15 mouse cellular contexts compared by ENCODE assay signal in genomic region chr8:104239418-104239861, GRCm38 (mm10). TPM values are rescaled to one million over a fixed set of nuclear protein-coding genes. Genes with fewer than 3 reads are reported as not detected.
A peak's percentile ranks its signal among the peaks of the same experiment; 100 is the strongest.
DNase-seq lines count a peak whose midpoint lies in the region; ATAC-seq lines count a peak whose summit lies in the region.
"Had no signal": no experiment of that assay in that cellular context is flagged by ENCODE, and none has a peak within 500 bp of the region (broad histone marks: within the 10 kb centered on the region; RNA-seq: fewer than 3 reads in every experiment).

No protein-coding gene starts in this region.

- no peak overlapping the region for H3K9ac ChIP-seq in liver, embryonic 13.5 days
- no peak overlapping the region for H3K9ac ChIP-seq in hindbrain, embryonic 11.5 days (ENCODE audit: low read depth, low read length)
- H3K9ac ChIP-seq in intestine, embryonic 15.5 days, result no peak overlapping the region
- H3K9ac ChIP-seq: embryonic facial prominence, embryonic 15.5 days; heart, embryonic 13.5 days; stomach, embryonic 15.5 days had no signal

- peaks cover 24% of the 10 kb centered on the region for H3K4me1 ChIP-seq in liver, embryonic 13.5 days (replicated peaks)
- H3K4me1 ChIP-seq in hindbrain, embryonic 11.5 days (replicated peaks; ENCODE audit: control insufficient read depth, insufficient read depth, low read length), result no peaks in the 10 kb centered on the region
- no peaks in the 10 kb centered on the region for H3K4me1 ChIP-seq in intestine, embryonic 15.5 days (replicated peaks)
- H3K4me1 ChIP-seq: embryonic facial prominence, embryonic 15.5 days; heart, embryonic 13.5 days; stomach, embryonic 15.5 days had no signal

- no peak overlapping the region for H3K4me3 ChIP-seq in liver, embryonic 13.5 days (replicated peaks)
- no peak overlapping the region for H3K4me3 ChIP-seq in hindbrain, embryonic 11.5 days (ENCODE audit: low read depth, low read length)
- H3K4me3 ChIP-seq in intestine, embryonic 15.5 days (replicated peaks), result no peak overlapping the region
- H3K4me3 ChIP-seq: embryonic facial prominence, embryonic 15.5 days; heart, embryonic 13.5 days; stomach, embryonic 15.5 days had no signal

- H3K27ac ChIP-seq in liver, embryonic 13.5 days, result peak overlapping the region; percentile 10; the same call in 1 of the 2 replicates
- H3K27ac ChIP-seq in hindbrain, embryonic 11.5 days (ENCODE audit: low read depth, low read length), result no peak overlapping the region
- no peak overlapping the region for H3K27ac ChIP-seq in intestine, embryonic 15.5 days
- H3K27ac ChIP-seq: embryonic facial prominence, embryonic 15.5 days; heart, embryonic 13.5 days; stomach, embryonic 15.5 days had no signal

- H3K4me2 ChIP-seq in liver, embryonic 13.5 days, result peak overlapping the region; percentile 13; the same call in 1 of the 2 replicates
- H3K4me2 ChIP-seq in hindbrain, embryonic 11.5 days (replicated peaks; ENCODE audit: low read depth, low read length), result no peak overlapping the region
- H3K4me2 ChIP-seq in intestine, embryonic 15.5 days (replicated peaks), result no peak overlapping the region
- H3K4me2 ChIP-seq: embryonic facial prominence, embryonic 15.5 days; heart, embryonic 13.5 days; stomach, embryonic 15.5 days had no signal

- peak; percentile 25 for DNase-seq in lung, postnatal 36 days
- no peak for DNase-seq in lung, postnatal 10 days
- peak; percentile 77 for DNase-seq in MEL-GATA-1-ER (ENCODE audit: extremely low read depth, low read depth)
- peak; percentile 29 for DNase-seq in liver, embryonic 13.5 days
- DNase-seq in spleen, postnatal 36 days (ENCODE audit: low spot score in 2 of 2), result peak; percentile 68 to 70
- no peak for DNase-seq in c-Kit-positive CD71-positive TER-119-positive erythroid progenitor cells, embryonic 14.5 days (ENCODE audit: low spot score)
- DNase-seq in hindbrain, embryonic 11.5 days (ENCODE audit: low spot score), result no peak
- DNase-seq: cerebellum, postnatal 10 days had no signal

- no peaks in the 10 kb centered on the region for H3K27me3 ChIP-seq in liver, embryonic 13.5 days
- H3K27me3 ChIP-seq in hindbrain, embryonic 11.5 days (ENCODE audit: control insufficient read depth, insufficient read depth, low read length), result no peaks in the 10 kb centered on the region
- H3K27me3 ChIP-seq in intestine, embryonic 15.5 days (replicated peaks), result no peaks in the 10 kb centered on the region
- H3K27me3 ChIP-seq: embryonic facial prominence, embryonic 15.5 days; heart, embryonic 13.5 days; stomach, embryonic 15.5 days had no signal

- H3K36me3 ChIP-seq in liver, embryonic 13.5 days, result peaks cover 36% of the 10 kb centered on the region
- peaks cover 2% of the 10 kb centered on the region; the same call in 1 of the 2 replicates for H3K36me3 ChIP-seq in hindbrain, embryonic 11.5 days (ENCODE audit: control insufficient read depth, insufficient read depth, low read length)
- peaks cover 30% of the 10 kb centered on the region; the same call in 1 of the 2 replicates for H3K36me3 ChIP-seq in intestine, embryonic 15.5 days

- WGBS in liver, embryonic 13.5 days (ENCODE audit: insufficient replicate concordance), result 24% methylated on average over 10 of the region's 10 CpGs
- WGBS in hindbrain, embryonic 11.5 days, result 86% methylated on average over 10 of the region's 10 CpGs
- 80% methylated on average over 10 of the region's 10 CpGs for WGBS in intestine, embryonic 15.5 days

- ATAC-seq in liver, embryonic 13.5 days (ENCODE audit: low read depth), result peak; percentile 78
- ATAC-seq in hindbrain, embryonic 11.5 days (ENCODE audit: low FRiP score), result no peak
- ATAC-seq in intestine, embryonic 15.5 days, result no peak
- ATAC-seq: midbrain, embryonic 16.5 days had no signal

- H3K9me3 ChIP-seq in liver, embryonic 13.5 days (replicated peaks), result no peaks in the 10 kb centered on the region
- no peaks in the 10 kb centered on the region for H3K9me3 ChIP-seq in hindbrain, embryonic 11.5 days (ENCODE audit: control insufficient read depth, low read length)
- no peaks in the 10 kb centered on the region for H3K9me3 ChIP-seq in intestine, embryonic 15.5 days
- H3K9me3 ChIP-seq: embryonic facial prominence, embryonic 15.5 days; heart, embryonic 13.5 days; stomach, embryonic 15.5 days had no signal

RNA-seq across cellular contexts. Expression of gene Tk2, which starts 8.9 kb away (rescaled TPM):
- 5.5 and 5.7 TPM in 2 replicates for polyA plus RNA-seq in liver, embryonic 13.5 days (2015; fragmentation: Nextera tagmentation; extraction: Ambion mirVana)
- 32.5 and 36.5 TPM in 2 replicates for polyA plus RNA-seq in hindbrain, embryonic 11.5 days (2014; fragmentation: Nextera tagmentation; extraction: Ambion mirVana)
- polyA plus RNA-seq in intestine, embryonic 15.5 days (2015; fragmentation: Nextera tagmentation; extraction: Ambion mirVana), result 14.2 and 15.3 TPM in 2 replicates

RNA-seq across cellular contexts. Expression of gene Cklf, which starts 11.2 kb away (rescaled TPM):
- 19.0 and 20.9 TPM in 2 replicates for polyA plus RNA-seq in liver, embryonic 13.5 days (2015; fragmentation: Nextera tagmentation; extraction: Ambion mirVana)
- polyA plus RNA-seq in hindbrain, embryonic 11.5 days (2014; fragmentation: Nextera tagmentation; extraction: Ambion mirVana), result 30.9 and 36.5 TPM in 2 replicates
- polyA plus RNA-seq in intestine, embryonic 15.5 days (2015; fragmentation: Nextera tagmentation; extraction: Ambion mirVana), result 37.2 and 41.4 TPM in 2 replicates

RNA-seq across cellular contexts. Expression of gene Cmtm2a, which starts 53.5 kb away (rescaled TPM):
- polyA plus RNA-seq in liver, embryonic 13.5 days (2015; fragmentation: Nextera tagmentation; extraction: Ambion mirVana), result not detected in 2 replicates
- not detected in 2 replicates for polyA plus RNA-seq in hindbrain, embryonic 11.5 days (2014; fragmentation: Nextera tagmentation; extraction: Ambion mirVana)
- polyA plus RNA-seq in intestine, embryonic 15.5 days (2015; fragmentation: Nextera tagmentation; extraction: Ambion mirVana), result not detected in 2 replicates
- polyA plus RNA-seq: embryonic facial prominence, embryonic 15.5 days; frontal cortex, adult 2 months; heart, embryonic 13.5 days; intestine, embryonic 14.5 days; midbrain, embryonic 16.5 days; stomach, embryonic 15.5 days had no signal

Comparison
In these comparisons a context has a peak if more than half of its experiments do, and no peak if none do; other contexts are left out.
1. DNase-seq: peak in lung, postnatal 36 days (single experiment), MEL-GATA-1-ER (single experiment), liver, embryonic 13.5 days (single experiment) and spleen, postnatal 36 days (2 of 2); none in lung, postnatal 10 days (single experiment), c-Kit-positive CD71-positive TER-119-positive erythroid progenitor cells, embryonic 14.5 days (single experiment) and hindbrain, embryonic 11.5 days (single experiment).